Mouse (Mus musculus) lung, adult 2 months (tissue): ENCODE results near the gene Ppp1r12a.

Experiments
- CTCF ChIP-seq: fragments of 200-500 bp; IDR thresholded peaks from 2 replicates; pipeline ENCODE4 v1.5.1; 2011; ENCODE audit warnings: mild to moderate bottlenecking, low read length, control low read depth; ENCODE audit not compliant: insufficient read depth
- POLR2A ChIP-seq: fragments of 200-500 bp; IDR thresholded peaks from 2 replicates; pipeline ENCODE4 v1.6.1; 2011; ENCODE audit warnings: low read depth, mild to moderate bottlenecking, control low read depth, low read length, borderline replicate concordance; ENCODE audit errors: extremely low read depth

DNA sequence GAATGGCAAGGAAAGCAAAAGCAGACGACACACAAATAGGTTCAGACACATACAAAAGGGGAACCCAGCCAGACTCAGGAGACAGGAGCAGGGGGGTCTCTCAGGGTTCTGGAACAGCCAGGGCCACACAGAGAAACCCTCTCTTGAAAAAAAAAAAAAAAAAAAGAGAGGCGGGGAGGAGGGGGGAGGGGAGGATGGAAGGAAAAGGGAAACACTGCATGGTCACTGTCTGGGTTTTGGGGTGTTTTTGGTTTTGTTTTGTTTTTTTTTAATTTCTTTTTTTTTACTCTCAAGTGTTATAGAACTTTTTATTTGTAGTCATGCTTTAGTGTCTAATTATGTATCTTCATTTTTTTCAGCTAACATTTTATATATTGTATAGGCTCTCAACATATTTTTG is 89.2 kb downstream of the Ppp1r12a start:
- no peak for TF ChIP-seq POLR2A
- TF ChIP-seq CTCF, result no peak
